Mouse (Mus musculus) right cerebral cortex, postnatal 10 days (tissue): ENCODE results near the gene Pou6f2.

Source experiments
- DNase-seq, 2 experiments: peaks; one replicate each; pipeline ENCODE4 v3.0.0; 2021; ENCODE audit warnings: low spot score in 2 of 2

Pou6f2 gene

DNA sequence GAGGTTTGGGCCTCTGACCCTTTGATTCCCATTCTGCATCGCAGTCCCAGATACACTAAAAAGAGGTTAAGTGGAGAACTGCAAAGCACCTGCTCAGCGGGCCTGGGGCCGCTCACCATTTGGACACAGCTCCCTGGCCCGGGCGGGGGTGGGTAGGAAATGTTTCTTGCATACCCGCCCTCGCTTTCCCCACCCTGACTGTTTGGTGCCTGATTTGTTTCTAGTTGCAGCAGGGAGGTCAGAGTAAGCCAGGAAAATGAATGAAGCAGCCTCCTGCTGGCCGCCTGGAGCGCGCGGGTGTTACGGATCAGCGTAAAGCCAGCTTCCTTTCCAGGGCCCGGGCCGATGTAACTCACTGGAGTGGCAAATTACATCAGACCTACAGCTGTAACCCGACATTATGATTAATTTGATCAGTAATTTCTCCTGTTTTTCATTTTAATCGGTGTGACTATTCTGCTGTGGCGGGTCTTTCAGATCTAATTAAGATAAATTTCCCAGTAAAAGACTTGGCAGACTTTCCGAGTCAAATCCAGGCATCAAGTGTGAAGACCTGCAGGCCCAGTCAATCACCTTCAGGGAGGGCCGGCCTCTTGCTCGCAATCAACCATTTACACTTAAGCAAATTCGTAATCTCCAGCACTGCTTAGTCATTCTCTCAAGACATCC, 178.8 kb downstream of the Pou6f2 start:
- peak; percentile 38 to 46 for DNase-seq

DNA sequence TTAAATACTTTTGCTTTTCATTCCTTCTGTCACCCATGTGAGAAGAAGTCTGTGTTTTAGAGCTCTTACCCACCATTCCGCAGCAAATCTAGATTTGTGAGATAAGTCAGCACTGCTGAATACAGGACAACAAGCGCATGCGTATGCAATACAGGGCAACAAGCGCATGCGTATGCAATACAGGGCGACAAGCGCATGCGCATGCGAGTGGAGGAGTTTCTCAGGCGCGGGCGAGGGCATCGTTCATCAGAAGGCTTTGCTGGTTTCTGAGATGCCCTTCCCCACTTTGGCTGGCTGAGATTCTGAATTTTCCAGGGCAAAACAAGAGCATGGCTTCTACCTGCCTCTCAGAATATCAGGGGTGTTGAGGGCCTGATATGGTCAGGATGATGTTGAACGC, 186.2 kb downstream of the Pou6f2 start:
- DNase-seq, result no peak

DNA sequence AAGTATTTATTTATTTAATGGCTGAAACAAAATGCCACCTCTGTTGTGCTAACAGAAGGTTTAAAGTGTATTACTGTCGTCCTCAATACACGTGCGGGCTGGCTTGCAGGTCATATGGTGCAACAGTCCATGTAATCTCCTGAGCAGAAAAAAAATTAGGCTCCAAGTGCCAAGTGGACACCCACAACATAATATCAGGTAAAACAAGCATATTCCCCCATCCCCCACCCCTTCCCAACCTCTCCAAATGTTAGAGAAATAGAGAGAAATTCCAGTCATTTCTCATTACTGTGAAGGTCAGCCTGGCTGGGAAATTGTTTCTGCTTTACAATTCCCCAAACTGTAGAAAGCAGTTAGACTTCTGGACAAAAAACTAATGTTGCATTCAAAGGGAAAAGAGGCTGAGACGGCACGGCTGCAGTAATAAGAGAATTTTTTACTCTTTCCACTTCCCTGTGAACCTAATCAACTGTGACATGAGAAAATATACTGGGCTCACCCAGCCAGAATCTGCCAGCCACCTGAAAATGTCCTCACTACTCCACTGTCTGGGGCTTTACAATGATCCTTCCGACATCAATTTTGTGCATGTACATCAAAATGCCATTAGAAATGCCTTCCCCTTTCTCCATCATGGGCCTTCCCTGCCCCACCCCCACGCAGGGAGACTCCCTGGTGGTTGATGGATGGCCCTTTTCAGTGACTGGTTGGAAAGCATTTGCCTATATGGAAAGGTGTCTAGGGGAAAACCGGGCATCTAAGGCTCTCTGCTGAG, 192.8 kb downstream of the Pou6f2 start:
- no peak for DNase-seq

DNA sequence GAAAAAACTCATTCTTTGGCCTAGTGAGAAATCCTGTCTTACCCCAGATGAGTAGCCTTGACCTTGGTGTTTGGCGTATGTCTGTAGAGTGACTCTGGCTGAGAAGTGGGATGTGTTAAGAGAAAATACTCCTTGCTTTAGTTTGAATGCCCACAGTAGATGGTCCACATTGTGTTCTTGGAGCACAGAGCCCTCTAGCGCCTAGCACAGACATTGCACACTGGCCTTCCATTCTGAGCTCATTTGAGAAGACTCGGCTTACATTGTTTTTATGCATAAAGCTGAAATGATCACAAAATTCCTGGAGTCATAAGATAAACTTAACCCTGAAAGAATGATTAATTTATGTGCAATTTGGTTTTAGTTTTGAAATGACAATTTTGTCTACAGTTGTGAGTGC, 223.5 kb downstream of the Pou6f2 start:
- DNase-seq, result peak; percentile 31 to 51

DNA sequence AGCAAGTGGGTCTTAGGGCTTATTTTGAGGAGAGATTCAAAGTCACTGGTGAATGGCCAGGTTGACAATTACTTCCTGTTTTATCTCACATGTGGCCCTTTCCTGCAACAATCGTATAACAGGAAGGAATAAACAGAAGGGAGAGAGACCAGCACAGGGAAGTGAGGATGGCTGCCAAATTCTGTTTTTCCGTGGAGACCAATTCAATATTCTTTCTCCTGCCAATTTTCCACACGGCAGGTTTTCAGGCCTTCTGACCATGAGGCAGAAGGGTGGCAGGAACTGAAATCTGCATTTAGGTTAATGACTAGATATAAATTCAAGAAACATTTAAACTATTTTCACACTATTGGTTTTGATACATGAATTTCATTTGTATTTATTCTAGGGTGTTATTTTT, 224.5 kb downstream of the Pou6f2 start:
- no peak for DNase-seq

DNA sequence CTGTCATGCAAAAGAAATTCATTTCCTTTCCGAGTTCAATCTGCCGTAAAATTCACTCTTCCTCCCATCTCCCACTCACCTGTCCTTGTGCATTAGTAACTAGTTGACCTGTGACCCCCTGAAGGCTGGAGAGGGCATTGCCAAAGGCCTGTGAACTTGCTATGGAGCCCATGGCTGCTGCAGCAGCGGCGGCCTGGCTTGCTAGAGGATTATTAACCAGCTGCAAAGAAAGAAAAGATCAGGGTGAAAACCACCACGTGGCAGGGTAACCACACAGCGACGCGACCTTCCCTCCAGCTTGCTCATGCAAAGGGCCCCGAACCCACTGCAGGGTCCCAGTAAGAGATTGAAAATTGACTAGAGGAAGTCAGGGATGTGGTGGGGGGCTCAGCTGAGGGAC, 225.2 kb downstream of the Pou6f2 start:
- DNase-seq, result no peak

DNA sequence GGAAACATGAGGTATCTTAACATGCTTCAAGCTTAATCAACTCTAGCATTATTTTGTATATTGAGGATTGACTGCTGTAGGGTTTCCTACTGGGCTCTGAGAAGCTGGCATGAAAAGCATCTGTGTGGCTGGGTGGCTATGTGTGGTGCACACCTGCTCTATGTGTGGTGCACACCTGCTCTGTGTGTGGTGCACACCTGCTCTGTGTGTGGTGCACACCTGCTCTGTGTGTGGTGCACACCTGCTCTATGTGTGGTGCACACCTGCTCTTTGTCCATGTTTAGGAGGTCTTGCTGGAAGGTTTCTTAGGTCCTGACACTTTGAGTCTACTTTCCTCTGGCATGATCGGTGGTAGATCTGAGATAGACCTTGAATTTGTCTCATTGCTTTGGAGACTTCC, 233.3 kb downstream of the Pou6f2 start:
- DNase-seq, result no peak

DNA sequence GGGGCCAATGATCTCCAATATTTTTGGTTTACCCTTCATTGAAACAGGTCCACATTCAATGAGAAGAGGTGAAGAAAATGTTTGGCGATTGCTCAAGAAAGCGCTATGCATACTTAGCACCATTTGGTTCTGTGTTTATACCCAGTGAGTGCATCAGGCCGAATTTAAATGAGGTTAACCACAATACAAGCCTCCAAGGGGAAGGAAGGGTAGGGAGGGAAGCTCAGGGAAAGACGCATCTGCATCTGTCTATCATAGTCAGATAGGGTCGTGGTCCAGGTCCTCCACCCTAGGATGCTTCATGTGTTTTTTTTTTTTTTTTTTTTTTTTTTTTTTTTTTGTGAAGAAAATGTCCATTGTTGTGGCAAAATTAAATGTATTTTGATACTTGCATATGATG, 236.9 kb downstream of the Pou6f2 start:
- no peak for DNase-seq

DNA sequence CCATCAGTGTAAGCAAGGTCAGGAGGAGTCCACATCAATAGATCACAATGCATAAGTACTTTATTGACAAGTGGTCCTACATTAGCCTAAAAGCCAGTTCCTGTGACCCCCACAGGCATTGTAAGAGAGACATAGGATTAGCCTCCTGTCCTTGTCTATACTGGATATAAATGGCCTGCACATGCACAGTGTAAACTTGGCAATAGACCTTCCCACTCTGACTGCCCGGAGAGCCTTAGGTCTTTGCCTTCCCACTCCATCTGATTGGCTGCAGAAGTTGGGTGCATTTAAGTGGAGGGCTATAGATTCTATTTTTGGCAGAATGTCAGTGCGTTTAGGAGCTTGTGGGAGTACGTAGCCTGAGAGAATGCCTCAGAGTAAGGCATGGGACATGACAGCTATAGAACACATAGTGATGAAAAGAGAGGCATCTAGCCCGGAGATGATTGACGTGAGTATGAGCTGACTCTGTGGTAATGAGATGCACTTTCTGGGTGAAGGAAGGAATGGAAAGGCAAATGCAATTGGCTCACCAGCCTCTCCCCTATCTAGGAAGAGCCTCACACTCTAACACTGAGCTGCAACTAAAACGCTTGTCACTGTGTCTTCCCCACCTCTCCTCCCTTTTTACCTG, 243.4 kb downstream of the Pou6f2 start:
- no peak for DNase-seq

DNA sequence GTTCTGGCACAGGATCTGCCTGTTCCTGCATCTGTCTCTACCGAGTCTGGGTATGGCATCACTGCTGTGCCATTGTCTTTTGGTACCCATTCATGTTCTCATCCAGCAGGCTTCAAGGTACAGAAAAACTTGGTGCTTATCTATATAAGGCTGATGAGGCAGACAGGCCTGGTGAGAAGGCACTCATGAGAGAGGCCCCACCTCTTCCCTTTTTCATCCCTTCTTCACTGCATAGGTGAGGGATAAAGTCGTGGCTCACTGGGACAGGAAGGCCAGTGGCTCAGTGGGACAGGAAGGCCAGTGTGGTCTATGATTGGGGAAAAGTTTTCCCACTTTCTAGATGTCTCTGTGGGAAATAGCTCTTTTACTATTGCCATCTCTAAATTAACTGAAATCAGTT, 263.8 kb downstream of the Pou6f2 start:
- DNase-seq, result no peak

DNA sequence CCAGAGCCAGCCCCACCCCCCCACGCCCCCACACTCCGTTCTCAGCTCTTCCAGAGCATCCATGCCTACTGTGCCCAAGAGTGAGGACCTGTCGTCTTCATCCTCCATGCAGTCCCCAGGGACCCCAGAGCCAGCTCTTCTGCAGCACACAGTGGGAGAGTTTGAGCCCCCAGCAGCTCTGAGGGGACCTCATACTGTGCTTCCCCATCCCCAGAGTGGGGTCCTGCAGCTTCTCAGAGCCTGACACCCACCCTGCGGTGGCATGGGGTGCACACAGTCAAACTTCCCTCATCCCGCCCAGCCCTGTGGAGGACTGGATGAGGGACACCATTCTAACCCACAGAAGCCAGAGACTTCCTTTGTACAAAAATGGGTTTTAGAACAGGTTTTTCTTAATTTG, 264.3 kb downstream of the Pou6f2 start:
- DNase-seq, result no peak

DNA sequence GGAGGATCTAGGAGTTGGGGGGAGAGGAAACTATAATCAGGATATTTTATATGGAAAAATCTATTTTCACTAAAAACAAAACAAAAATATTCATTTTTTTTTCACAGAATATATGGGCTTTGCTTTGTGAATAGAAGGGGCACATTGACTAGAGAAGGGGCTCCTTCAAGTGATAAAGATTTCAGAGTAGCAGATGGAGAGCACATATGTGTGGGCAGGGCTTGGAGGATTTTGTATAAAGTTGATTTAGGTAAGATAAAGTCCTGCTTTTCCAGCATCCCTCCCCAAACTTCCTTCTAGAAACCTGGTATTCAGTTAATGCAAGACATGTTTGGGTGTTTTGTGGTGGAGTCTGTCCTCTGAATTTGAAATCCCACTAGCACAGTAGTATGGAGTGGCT, 266.2 kb downstream of the Pou6f2 start:
- no peak for DNase-seq

DNA sequence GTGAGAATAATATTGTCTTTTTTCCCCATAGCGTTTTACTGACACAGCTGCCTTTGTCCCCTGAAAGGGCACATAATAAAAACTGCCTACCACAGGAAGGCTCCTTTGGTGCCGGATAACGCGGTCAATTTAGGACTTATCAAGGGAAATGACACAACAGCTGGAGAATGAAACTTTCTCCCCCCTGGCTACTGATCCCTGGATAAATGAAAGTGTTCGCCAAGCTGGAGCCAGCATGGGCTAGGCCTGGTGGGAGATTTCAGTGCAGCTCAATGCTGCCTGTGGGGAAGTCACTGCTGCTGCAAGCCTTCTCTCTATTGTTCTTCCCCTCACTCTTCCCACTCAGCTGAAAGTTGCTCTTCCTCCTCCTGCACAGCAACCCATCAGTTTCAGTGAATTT, 267.8 kb downstream of the Pou6f2 start:
- DNase-seq, result no peak

DNA sequence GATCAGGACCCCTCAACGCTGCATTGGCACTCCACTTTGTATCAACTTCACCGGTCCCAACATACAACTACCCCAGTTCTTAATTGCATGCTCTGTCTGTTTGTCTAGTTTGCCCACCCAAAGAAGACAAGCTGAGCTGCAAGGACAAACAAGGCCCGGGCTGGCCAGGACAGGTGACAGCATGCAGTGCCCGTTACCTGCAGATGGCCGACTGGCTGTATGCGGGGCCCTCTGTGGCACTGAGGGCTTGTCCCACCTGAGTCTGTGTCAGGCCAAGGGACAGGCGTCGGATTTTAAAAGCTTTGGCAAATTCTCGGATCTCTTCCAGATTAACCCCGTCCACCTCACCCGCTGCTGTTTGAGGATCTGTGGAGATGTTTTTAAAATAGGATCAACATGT, 268.7 kb downstream of the Pou6f2 start:
- DNase-seq, result no peak

DNA sequence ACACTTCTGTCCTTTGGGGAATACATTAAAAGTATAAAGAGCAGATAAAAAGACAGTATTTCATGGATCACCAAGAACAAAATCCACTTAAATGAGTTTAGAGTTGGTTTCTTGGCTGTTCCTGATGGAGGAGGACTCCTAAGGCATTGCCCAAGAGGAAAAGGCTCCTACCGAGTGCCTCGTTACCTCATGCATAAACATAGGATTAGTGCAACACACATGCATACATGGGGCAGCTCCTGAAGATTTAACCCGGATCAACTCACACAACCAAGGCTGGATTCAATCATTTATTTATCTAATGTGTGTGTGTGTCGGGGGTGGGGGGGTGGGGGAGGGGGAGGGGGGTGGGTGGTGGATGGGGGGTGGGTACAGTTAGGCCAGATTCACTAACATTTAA, 269.4 kb downstream of the Pou6f2 start:
- DNase-seq, result no peak

DNA sequence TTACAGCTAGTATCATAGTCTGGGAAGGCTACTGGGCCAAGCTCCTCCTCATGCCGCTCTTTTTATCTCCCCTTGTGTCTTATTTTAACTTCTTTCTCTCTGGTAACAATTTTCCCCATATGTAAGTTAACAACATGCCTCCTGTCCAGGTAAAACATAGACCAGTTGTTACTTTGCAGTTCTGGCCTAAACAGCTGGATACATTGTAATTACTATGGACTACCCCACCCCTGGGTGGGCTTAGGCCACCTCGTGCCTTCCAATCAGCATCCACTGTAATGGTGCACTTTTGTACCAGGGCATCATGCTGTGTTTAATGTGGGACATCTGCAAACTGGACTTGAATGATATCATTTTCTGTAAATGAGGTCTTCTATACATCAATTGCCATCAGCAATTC, 271.4 kb downstream of the Pou6f2 start:
- DNase-seq, result no peak

DNA sequence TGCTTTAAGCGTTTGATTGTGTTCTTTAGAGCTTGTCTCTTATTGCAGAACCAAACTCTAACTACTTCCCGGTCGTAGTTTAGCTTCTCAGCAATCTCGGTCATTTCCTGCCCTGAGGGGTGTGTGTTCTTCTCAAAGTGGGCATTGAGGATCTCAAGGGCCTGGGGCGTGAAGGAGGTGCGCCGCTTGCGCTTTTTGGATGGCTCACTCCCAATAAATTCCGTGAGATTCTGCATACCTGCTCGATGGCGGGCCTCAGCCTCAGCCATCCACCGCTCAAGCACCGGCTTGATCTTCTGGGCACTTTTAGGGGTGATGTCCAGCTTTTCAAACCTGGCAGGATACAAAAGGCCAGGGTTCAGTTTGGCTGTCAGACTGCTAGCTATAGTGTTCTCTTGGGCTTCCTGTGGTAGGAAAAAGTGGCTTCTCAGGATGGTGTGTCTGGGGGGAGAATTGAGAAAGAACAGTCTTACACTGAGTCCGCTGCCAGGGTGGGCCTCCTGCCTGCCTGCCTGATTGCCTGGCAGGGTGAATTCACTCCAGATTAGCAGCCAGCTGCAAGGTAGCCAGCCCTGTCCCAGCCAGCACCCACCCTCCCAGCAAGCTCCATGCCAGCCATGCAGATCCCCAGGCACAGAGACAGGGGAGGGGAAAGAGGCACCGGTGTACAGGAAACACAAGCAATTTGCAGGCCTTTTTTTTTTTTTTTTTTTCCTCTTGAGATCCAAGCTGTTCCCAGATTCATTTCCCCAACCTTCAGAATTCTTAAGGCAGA, 272.1 kb downstream of the Pou6f2 start:
- DNase-seq, result peak; percentile 64 to 68

DNA sequence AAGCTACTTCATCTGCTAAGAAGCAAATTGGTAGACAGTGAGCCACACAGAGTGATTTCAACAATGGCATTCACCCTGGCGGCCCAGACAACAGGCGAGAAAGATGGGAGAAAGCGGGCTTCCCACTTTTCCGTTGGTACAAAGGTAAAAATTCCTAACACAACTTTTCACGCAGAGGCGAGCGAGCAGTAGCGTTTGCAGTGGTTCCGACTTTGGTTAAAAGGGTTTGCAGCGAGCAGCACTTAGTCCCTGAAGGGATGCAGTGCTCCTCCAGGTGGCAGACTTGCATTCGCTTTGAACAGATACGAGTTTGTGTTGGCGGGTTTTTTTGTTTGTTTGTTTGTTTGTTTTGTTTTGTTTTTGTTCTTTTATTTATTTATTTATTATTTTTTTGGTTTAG, 273.1 kb downstream of the Pou6f2 start:
- DNase-seq, result peak; percentile 68 to 80

DNA sequence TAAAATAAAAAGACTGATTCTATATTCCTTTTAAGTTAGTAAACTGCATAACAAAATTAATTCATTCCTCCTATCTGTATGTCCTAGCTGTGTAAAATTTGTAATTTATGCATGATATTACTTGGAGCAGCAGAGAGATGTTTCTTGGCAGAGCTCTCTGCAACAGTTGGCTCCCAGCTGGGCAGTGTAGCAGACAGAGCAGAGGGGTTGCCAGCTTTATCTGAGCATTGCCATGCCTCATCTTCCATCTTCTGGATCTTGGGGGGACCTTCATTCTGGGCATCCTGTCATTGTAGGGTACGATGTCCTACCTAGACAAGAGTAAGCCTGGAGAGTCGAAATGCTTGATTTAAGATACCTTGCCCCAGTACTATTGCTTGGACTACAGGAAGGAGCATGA, 277.1 kb downstream of the Pou6f2 start:
- DNase-seq, result no peak

DNA sequence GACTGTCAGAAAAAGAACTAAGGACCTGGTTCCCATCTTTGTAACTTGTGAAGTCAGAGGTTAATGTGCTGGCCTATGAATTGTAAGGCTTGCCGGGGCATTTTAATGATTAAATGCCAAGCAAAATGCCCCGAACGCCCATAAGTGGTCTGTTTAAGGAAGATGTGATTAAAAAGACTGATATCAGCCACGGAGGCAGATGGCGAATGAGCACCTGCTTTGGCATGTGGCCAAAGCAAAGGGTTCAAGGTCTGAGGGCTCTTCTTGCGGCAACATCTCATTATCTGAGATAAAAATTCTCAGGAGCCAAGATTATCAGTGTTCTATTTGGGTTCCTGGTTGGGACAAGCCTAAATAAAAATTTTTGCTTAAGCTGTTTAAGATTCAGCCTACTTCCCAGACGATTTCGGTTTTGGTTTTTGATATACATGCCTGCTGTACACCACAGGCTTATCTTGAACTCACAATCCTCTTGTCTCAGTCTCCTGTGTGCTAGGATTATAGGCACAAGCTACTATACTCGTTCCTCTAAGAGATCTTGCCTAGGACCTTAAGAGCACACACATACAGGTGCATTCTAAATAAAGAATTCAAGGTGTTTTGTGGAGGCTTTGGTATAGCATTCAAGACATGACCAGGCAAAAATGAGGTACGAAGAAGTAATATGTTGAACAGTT, 315.9 kb downstream of the Pou6f2 start:
- DNase-seq, result no peak
